Mouse (Mus musculus) frontal cortex, adult (tissue): ENCODE results near the gene Zfand6.

ENCODE experiments used
- ATAC-seq: cut with Nextera tagmentation; 2 replicates; pipeline ENCODE4 v1.9.2; 2017; ENCODE audit warnings: mild to moderate bottlenecking, moderate library complexity, mixed read lengths; ENCODE audit not compliant: low TSS enrichment

Zfand6 gene

DNA sequence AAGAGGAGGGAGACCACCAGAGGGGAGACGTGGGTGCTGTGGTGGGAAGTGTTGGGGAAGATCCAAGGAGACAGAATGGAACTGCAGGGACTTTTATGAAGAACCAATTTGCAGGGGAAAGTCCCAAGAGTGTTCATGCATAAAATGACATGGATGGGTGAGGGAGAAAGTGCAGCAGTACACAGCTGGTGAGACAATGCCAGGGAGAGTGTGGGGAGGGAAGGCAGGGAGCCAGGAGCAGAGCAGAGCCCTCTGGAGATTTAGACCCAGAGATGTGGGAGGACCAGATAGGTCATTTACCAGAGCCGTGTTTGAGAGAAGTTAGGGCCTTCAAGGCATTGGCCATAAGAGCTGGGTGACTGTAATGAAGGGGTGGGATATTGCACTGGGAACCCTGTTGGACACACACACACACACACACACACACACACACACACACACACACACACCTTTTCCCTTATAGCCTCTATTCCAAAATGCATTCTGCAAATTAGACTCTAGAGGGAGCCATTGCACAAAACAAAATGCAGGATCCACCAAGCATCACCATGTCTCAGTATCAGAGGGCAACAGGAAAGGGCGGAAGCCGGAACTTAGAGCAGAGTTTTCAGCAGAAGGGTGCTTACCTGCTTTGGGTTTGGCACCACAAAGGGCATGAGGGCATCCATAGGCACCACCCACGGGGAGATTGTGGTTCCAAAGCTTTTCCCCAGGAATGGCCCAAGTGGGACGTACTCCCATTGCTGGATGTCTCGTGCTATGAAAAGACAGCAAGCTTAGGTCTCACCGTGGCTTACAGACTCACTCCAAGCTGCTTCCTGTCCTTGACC lies 95.5 kb downstream of the Zfand6 start:
- peak; percentile 82 for ATAC-seq

DNA sequence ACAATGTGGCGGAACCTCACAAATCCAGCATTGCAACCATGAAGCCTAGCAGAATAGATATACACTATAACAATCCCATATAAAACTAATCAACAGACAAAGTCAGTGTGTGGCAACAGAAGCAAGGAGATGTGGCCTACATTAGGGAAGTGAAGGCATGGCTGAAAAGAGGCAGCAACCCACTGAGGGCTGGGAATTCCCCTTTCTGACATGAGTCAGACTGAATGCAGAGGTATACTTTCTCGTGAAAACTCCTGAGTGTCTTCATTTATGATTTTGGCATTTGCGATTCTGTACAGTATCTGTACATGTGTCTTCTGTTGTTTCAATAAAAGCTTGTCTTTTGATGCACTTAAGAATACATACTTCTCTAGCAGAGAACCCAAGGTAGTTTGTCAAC lies 98.4 kb downstream of the Zfand6 start:
- ATAC-seq: no peak

- no peak for ATAC-seq
Observed at GRCm38 (mm10) chr7:84590622-84591021, 99.1 kb downstream of the Zfand6 start.

GRCm38 (mm10) chr7:84587101-84587783 lies 102.5 kb downstream of the Zfand6 start:
- ATAC-seq: peak; percentile 31

GRCm38 (mm10) chr7:84586360-84587100 lies 103.2 kb downstream of the Zfand6 start:
- ATAC-seq: peak; percentile 86

- ATAC-seq: no peak
Observed at GRCm38 (mm10) chr7:84585086-84585485, 104.7 kb downstream of the Zfand6 start.

GRCm38 (mm10) chr7:84579769-84580168 lies 110.0 kb downstream of the Zfand6 start:
- peak; percentile 70 for ATAC-seq

DNA sequence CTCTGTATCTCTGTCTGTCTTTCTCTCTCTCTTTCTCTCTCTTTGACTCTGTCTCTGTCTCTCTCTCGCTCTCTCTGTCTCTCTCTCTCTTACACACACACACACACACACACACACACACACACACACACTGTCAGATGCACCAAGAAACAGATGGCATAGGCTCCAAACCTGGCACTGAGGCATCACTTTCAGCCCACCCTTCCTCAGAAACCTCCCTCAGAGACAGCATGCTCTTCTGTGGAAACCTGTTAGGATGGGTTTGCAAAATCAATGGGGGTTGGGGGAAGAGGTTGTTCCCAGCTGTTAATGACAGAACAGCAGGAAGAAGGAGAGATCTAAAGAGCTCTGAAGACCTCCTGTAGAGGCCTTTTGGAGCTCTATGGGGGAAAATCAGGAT lies 110.9 kb downstream of the Zfand6 start:
- ATAC-seq: peak; percentile 81

- ATAC-seq: no peak
Observed at GRCm38 (mm10) chr7:84577034-84577433, 112.7 kb downstream of the Zfand6 start.

DNA sequence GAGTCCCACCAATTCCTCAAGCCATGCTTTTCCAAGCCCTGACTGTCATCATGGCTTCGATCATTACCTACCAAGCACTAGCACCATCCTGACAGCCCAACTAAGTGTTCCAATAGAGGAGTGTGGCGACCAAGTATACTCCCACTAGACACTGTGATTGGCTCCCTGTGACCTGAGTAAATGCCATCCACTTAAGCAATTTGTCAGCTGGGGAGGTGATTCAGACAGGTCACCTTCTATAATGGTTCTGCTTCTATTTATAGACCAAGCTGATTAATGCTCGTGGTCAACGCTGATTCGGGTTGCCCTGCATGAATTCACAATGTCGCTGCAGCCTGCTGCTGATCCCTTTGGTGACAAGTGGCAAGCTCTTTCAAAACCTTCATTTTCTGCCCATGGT lies 123.6 kb downstream of the Zfand6 start:
- no peak for ATAC-seq

GRCm38 (mm10) chr7:84564236-84564635 lies 125.5 kb downstream of the Zfand6 start:
- no peak for ATAC-seq
